Mouse (Mus musculus) neural tube, embryonic 11.5 days (tissue): ENCODE results near the gene Rad18. TPM values are rescaled to one million over a fixed set of nuclear protein-coding genes. Genes with fewer than 3 reads are reported as not detected.

Experiments used
- ATAC-seq: fragments of 200-750 bp; cut with Nextera tagmentation; 2 replicates; pipeline ENCODE4 v1.8.0; 2017; ENCODE audit warnings: moderate number of reproducible peaks, mild to moderate bottlenecking, moderate TSS enrichment, moderate library complexity; ENCODE audit not compliant: insufficient read depth, low FRiP score, low TSS enrichment
- DNase-seq: peaks from one replicate; pipeline ENCODE4 v3.0.0-alpha.2; 2015; ENCODE audit warnings: low spot score
- H3K27ac ChIP-seq: fragments of 300-500 bp; sonication (generic); 2 replicates; pipeline ENCODE4 v1.5.1; 2014; ENCODE audit warnings: low read depth, mild to moderate bottlenecking, low read length
- H3K27me3 ChIP-seq: fragments of 300-500 bp; sonication (generic); 2 replicates; pipeline ENCODE4 v1.6.1; 2014; ENCODE audit warnings: mild to moderate bottlenecking, low read length, mixed read lengths; ENCODE audit not compliant: control insufficient read depth, insufficient read depth
- H3K36me3 ChIP-seq: fragments of 300-500 bp; sonication (generic); 2 replicates; pipeline ENCODE4 v1.6.1; 2014; ENCODE audit warnings: mild to moderate bottlenecking, low read length, moderate library complexity, mixed read lengths; ENCODE audit not compliant: control insufficient read depth, insufficient read depth
- H3K4me1 ChIP-seq: fragments of 300-500 bp; sonication (generic); 2 replicates; pipeline ENCODE4 v1.6.1; 2014; ENCODE audit warnings: low read length, mixed read lengths; ENCODE audit not compliant: control insufficient read depth, insufficient read depth
- H3K4me2 ChIP-seq: fragments of 300-500 bp; sonication (generic); 2 replicates; pipeline ENCODE4 v1.6.1; 2014; ENCODE audit warnings: low read depth, mild to moderate bottlenecking, moderate library complexity
- H3K4me3 ChIP-seq: fragments of 300-500 bp; sonication (generic); 2 replicates; pipeline ENCODE4 v1.5.1; 2014; ENCODE audit warnings: low read depth, low read length
- H3K9ac ChIP-seq: fragments of 300-500 bp; sonication (generic); 2 replicates; pipeline ENCODE4 v1.6.1; 2014; ENCODE audit warnings: mild to moderate bottlenecking, low read length
- H3K9me3 ChIP-seq: fragments of 300-500 bp; sonication (generic); 2 replicates; pipeline ENCODE4 v1.6.1; 2016; ENCODE audit warnings: low read length; ENCODE audit not compliant: control insufficient read depth
- WGBS: fragments of 180-500 bp; shearing (Covaris S2); extraction: QIAGEN DNeasy Blood & Tissue Kit; methylation state at CpG from one replicate; pipeline ENCODE4 v1.1.7; 2014; 5-methylcytosine and 5-hydroxymethylcytosine counted together
- polyA plus RNA-seq: library from polyadenylated mRNA; unstranded; fragments of >200 nt; fragmentation: Nextera tagmentation; extraction: Ambion mirVana; gene quantifications from 2 replicates; pipeline ENCODE4 v1.2.1, GENCODE M21; 2014

Gene Rad18
- polyA plus RNA-seq, 1 experiment from 2014 or later: 38.1 TPM

DNA sequence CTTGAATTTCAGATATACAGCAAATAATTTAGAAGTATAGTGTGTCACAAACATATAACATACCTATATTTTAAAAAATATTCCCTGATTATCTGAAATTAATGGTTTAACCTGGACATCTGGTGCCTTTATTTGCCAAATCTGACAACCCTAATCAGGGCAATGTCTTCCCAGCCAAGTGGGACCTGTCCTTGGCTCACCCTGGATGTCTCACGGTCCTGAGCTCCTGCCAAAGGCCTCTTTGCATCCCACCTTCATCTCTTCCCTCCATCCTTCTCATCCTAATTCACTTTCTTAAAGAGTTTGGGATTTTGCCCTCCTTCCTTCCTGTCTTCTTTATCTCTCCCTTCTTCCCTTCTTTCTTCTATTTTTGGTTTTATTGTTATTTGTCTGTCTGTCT is 2.6 kb upstream of the Rad18 start:
- no peaks in the 10 kb centered on the region for H3K4me1 ChIP-seq
- no peak overlapping the region for H3K9ac ChIP-seq
- H3K27ac ChIP-seq: no peak overlapping the region
- no peaks in the 10 kb centered on the region for H3K27me3 ChIP-seq
- no peaks in the 10 kb centered on the region for H3K9me3 ChIP-seq
- ATAC-seq (no peak), DNase-seq (no peak)
- no peak overlapping the region for H3K4me2 ChIP-seq
- 58% methylated on average over 1 of the region's 1 CpGs for WGBS
- H3K36me3 ChIP-seq: no peaks in the 10 kb centered on the region
- H3K4me3 ChIP-seq: no peak overlapping the region

DNA sequence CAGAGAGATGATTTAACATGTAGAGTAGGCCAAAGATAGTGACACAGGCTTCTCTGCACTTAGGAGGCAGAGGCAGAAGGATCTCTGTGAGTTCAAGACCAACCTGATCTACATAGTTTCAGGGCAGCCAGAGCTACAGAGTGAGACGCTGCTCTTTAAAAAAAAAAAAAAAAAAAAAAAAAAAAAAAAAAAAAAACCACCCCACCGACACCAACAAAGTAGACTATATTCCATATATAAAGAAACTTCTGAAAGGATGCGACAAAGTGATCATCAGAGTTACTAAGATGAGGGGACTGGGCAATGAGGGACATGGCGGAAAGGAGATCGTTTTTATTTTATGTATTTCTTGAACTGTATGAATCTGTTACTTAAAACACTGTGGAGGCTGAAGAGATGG is 2.0 kb downstream of the Rad18 start:
- Histone ChIP-seq H3K36me3 (no peaks in the 10 kb centered on the region), H3K9me3 (no peaks in the 10 kb centered on the region), H3K9ac (no peak overlapping the region), H3K27ac (no peak overlapping the region), H3K4me2 (no peak overlapping the region), H3K27me3 (no peaks in the 10 kb centered on the region), H3K4me3 (no peak overlapping the region), H3K4me1 (no peaks in the 10 kb centered on the region)
- WGBS: 91% methylated on average over 5 of the region's 5 CpGs
- no peak for ATAC-seq
- no peak for DNase-seq

DNA sequence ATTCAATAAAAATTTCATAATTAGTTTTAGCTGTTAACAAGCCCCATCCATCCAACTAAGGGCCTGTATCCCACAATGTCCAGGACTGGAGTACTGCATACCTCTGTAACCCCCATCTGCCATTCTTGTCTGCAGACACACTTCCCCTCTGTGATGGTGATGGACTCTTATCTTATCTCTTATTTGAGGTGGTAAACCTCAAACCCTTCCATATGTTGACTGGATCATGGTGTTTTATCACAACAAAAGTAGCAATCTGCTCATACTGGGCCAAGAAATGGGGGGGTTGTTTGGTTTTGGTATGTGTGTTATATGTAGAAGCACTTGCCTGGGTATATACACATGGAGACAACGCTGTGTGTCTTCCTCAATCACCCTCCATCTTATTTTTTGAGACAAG is 5.0 kb downstream of the Rad18 start:
- no peak overlapping the region for H3K4me3 ChIP-seq
- no peaks in the 10 kb centered on the region for H3K27me3 ChIP-seq
- ATAC-seq (no peak), DNase-seq (no peak)
- no peak overlapping the region for H3K27ac ChIP-seq
- H3K4me2 ChIP-seq: no peak overlapping the region
- no peaks in the 10 kb centered on the region for H3K4me1 ChIP-seq
- no peaks in the 10 kb centered on the region for H3K9me3 ChIP-seq
- WGBS: 92% methylated on average over 1 of the region's 1 CpGs
- H3K36me3 ChIP-seq: no peaks in the 10 kb centered on the region
- no peak overlapping the region for H3K9ac ChIP-seq

DNA sequence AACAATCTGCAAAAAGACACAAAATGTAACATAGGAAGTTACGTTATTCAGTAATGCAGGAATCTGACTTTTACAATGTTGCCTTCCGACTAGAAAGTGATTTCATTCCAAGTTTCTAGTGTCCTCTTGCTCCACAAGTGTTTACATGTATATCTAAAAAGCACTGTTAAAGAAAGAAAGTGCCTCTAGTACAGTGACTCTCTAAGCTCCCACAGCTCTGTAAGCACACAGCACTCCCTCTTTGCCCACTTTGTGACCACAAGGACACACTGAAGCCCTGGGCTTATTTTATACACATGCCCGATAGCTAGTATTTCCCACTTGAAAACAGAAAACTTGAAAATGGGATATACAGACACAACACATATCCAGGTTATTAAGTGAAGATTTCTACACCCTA is 8.5 kb downstream of the Rad18 start:
- H3K36me3 ChIP-seq: no peaks in the 10 kb centered on the region

DNA sequence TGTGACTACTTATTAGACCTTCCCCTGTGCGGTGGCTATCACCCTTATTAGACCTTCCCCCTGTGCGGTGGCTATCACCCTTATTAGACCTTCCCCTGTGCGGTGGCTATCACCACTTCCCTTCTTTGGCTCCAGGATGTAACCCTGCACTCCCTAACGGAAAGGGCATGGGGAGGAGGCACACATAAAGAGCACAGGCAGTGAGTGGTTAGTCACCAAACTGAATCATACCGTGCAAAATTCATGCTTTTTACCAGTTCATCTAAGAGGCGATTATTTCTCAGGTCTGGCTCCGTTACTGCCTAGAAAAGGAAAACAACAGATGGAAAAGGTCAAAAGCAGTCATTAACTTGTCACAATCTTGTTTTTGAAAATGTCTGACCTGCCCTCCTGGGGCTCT is 10.0 kb downstream of the Rad18 start:
- no peaks in the 10 kb centered on the region for H3K4me1 ChIP-seq
- no peaks in the 10 kb centered on the region for H3K9me3 ChIP-seq
- no peak overlapping the region for H3K4me2 ChIP-seq
- no peak overlapping the region for H3K27ac ChIP-seq
- no peak overlapping the region for H3K4me3 ChIP-seq
- 82% methylated on average over 7 of the region's 7 CpGs for WGBS
- ATAC-seq (no peak), DNase-seq (no peak)
- no peaks in the 10 kb centered on the region for H3K36me3 ChIP-seq
- H3K9ac ChIP-seq: no peak overlapping the region
- no peaks in the 10 kb centered on the region for H3K27me3 ChIP-seq

More for the DNA sequence above, 8.5 kb downstream of the Rad18 start:
- Histone ChIP-seq H3K4me2 (no peak overlapping the region), H3K4me3 (no peak overlapping the region), H3K4me1 (no peaks in the 10 kb centered on the region), H3K9me3 (no peaks in the 10 kb centered on the region), H3K9ac (no peak overlapping the region), H3K27ac (no peak overlapping the region), H3K27me3 (no peaks in the 10 kb centered on the region)
- 95% methylated on average over 3 of the region's 3 CpGs for WGBS
- no peak for DNase-seq
- no peak for ATAC-seq

DNA sequence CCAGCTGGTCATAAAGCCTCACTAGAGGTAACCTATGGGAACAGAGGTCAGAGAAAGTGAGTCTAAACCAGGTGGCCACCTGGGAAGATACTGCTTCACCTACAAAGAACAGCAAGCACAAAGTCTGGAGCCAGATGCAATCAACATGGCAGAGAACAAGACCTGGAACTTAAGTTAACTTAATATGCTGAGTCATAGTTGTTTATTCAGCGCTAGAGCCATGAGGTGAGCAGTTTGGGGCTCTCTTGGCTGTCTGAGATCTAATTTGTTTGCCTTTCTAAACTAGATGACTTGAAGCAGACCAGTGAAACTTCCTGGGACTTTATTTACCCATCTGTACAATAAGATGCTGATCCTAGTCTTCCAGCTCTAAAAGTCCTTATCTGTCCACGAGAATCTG is 12.4 kb downstream of the Rad18 start:
- ATAC-seq: no peak
- no peaks in the 10 kb centered on the region for H3K36me3 ChIP-seq

DNA sequence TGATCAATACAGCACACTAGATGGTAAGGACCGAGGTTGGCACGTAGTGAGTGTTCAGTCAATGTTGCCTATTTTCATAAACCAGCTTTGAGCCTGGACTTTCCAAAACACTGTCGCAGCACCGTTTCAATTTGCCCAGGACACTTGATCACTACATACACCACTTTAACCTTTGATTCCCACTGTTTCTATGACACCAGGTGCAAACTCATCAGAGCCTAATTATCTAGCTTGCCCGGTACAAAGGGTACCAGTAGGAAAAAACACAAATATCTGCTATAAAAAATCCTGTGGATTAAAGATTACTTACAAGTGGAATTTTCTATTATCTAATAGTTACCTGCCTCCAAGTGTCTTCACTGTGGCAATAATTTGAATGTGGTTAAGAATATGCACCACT is 64.4 kb downstream of the Rad18 start:
- DNase-seq (no peak), ATAC-seq (no peak)
- no peak overlapping the region for H3K9ac ChIP-seq
- no peaks in the 10 kb centered on the region for H3K9me3 ChIP-seq
- H3K27ac ChIP-seq: no peak overlapping the region
- no peaks in the 10 kb centered on the region for H3K36me3 ChIP-seq
- WGBS: 94% methylated on average over 5 of the region's 5 CpGs
- H3K4me2 ChIP-seq: no peak overlapping the region
- H3K4me3 ChIP-seq: no peak overlapping the region
- H3K4me1 ChIP-seq: no peaks in the 10 kb centered on the region
- H3K27me3 ChIP-seq: no peaks in the 10 kb centered on the region

More for the DNA sequence above, 12.4 kb downstream of the Rad18 start:
- no peak overlapping the region for H3K9ac ChIP-seq
- WGBS: 86% methylated on average over 2 of the region's 2 CpGs
- no peak for DNase-seq
- no peak overlapping the region for H3K4me2 ChIP-seq
- H3K4me1 ChIP-seq: no peaks in the 10 kb centered on the region
- no peaks in the 10 kb centered on the region for H3K27me3 ChIP-seq
- no peak overlapping the region for H3K4me3 ChIP-seq
- H3K9me3 ChIP-seq: no peaks in the 10 kb centered on the region
- no peak overlapping the region for H3K27ac ChIP-seq

DNA sequence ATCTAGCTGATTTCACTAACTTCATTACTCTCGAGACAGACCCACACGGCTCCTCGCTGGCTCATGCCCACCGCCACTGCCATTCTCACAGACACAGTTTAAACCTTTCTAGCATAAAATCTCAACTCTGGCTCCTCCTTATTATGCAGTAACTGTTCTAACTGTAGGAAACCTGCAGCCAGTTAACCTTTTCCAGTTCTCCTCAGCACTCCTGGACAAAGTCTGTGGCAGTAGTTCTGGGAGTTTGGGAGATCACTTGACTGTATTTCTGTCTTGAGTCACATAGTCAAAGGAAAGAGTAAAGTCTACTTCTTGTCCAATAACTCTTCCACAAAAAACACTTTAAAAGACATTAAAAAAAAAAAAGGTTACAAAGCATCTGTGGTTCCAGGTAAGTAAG is 66.2 kb downstream of the Rad18 start:
- Histone ChIP-seq H3K9me3 (no peaks in the 10 kb centered on the region), H3K4me1 (no peaks in the 10 kb centered on the region), H3K36me3 (no peaks in the 10 kb centered on the region), H3K27ac (no peak overlapping the region), H3K9ac (no peak overlapping the region), H3K4me3 (no peak overlapping the region), H3K4me2 (no peak overlapping the region), H3K27me3 (no peaks in the 10 kb centered on the region)
- WGBS: 98% methylated on average over 4 of the region's 4 CpGs
- ATAC-seq (no peak), DNase-seq (no peak)

DNA sequence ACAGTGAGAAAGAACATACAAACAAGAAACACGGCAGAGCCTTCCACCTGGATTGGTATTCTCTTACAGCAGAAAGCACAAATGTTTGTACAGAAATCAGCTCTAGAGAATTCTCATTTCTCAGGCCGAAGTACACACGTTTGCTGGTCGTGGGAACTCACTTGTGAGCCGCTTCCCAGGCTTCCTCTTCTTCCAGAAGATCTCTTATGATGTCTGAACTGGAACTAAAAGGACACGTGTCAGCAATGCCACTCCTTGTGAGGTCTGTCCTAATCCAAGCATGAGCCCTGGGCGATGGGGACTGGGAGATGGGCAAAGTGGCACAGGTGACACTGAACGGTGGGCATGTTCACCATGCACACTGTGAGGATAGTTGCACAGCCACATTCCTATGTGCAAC is 68.2 kb downstream of the Rad18 start:
- ATAC-seq (no peak), DNase-seq (no peak)
- no peaks in the 10 kb centered on the region for H3K9me3 ChIP-seq
- no peaks in the 10 kb centered on the region for H3K4me1 ChIP-seq
- 89% methylated on average over 8 of the region's 8 CpGs for WGBS
- no peaks in the 10 kb centered on the region for H3K27me3 ChIP-seq
- no peak overlapping the region for H3K27ac ChIP-seq
- H3K9ac ChIP-seq: no peak overlapping the region
- no peak overlapping the region for H3K4me3 ChIP-seq
- H3K36me3 ChIP-seq: no peaks in the 10 kb centered on the region; the same call in 1 of the 2 replicates
- no peak overlapping the region for H3K4me2 ChIP-seq
